Mouse (Mus musculus) thymus, postnatal 14 days (tissue): ENCODE results near the gene Mansc1.

Experiments used
- DNase-seq: peaks from one replicate; pipeline ENCODE4 v3.0.0; 2021

Gene Mansc1

DNA sequence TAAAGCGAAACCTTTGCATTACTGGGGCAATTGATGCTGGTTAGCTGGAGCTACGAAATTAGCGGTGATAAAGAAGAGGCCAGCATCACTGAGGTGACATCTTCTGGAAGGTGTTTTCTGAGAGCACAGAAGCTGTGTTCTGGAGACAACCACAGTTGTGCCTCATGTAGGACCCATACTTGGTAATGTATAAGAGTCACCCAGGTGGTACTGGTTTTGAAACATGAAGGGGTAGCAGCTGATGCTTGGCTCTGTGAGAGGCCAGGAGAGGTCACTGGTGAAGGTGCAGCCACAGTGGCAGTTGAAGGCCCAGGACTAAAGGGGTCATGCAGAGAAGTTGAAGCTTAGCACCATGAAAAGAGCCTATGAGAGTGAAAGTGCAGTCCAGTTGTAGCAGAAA lies 6.9 kb upstream of the Mansc1 start, which contains the start of gene Borcs5:
TSS of gene Borcs5 (plus strand) at position 301 of the 400 bp plus-strand sequence.
- DNase-seq, result no peak

DNA sequence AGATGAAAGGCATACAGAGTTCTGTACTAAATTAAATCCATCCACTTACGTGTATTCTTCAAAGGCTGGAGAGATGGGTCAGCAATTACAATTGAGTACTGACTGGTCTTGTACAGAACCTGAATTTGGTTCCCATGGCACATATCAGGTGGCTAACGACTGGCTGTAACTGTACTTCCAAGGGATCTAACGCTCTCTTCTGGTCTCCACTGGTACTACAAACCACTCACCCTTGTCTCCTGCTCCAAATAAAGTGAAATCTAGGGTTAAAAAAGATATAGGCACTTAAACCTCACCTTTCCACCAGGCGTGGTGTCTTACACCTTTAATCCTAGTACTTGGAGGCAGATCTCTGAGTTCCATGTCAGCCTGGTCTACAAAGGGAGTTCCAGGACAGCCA lies 4.2 kb upstream of the Mansc1 start:
- no peak for DNase-seq

DNA sequence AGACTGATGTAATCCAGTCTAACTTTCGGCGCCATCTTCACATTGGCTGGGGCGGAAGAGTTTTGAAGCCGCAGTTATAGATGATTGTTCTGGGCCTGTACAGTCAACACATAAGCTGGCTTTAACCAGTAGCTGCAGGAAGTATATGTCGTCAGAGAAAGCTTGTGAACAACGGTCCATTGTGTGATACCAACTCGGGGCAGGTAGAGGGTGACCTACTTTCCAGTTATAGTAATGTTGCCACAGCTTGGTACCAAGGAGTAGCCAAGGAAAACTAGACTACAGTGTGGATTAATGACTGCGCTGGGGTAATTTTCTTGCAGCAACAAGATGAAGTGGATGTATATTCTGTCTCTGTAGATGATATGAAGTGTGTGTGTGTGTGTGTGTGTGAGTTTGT lies 1.3 kb upstream of the Mansc1 start:
- DNase-seq, result no peak

- no peak for DNase-seq
Measured at GRCm38 (mm10) chr6:134632756-134633155, 468 bp upstream of the Mansc1 start.

GRCm38 (mm10) chr6:134630447-134630846 lies 1.8 kb downstream of the Mansc1 start:
- DNase-seq, result no peak

DNA sequence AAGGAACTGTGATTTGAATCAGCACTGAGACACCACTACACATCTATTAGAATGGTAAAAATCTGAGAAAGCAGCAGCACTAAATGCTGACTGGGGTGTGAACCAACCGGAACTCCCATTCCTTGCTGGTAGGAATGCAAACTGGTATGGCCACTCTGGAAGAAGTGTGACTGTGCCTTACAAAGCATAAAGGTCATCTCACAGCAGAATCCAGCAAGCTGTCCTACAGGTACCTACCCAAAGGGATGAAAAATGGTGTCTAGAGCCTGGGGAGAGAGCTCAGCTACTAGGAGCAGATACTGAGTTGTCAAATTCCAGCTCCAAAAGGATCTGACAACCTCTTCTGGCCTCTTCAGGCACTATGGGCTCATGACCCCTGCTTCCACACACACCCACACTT lies 5.7 kb downstream of the Mansc1 start:
- DNase-seq, result no peak

GRCm38 (mm10) chr6:134625431-134625830 lies 6.9 kb downstream of the Mansc1 start:
- no peak for DNase-seq

GRCm38 (mm10) chr6:134621552-134621949 lies 10.7 kb downstream of the Mansc1 start:
- DNase-seq, result no peak

DNA sequence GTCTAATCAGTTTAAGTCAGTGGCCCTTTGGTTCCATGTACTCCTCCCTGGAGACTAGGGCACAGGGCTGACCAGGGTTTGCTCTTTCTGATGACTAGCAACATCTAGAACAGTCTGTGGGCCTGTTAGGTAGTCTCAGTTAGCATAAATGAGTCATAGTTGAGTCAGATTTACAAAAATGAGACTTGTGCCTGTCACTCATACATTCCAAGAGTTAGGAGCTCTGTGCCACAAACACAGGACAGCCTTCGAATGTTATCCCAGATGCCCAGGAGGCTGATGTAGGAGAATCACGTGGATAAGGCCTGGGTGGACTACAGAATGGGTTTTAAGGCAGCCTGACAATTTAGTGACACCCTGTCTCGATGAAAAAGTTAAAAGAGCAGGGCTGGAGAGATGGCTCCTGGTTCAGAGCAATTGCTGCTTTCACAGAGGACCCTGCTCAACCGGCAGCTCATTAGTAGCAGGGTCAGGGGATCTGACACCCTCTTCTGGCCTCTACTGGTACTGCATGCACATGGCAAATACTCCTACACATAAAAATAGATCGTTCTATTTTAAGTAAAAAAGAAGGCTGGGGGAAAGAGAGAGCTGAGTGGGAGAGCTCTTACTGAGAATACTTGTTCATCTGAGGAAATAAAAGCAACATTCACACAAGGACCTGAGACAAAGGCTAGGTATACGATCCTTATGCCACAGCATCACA lies 11.3 kb downstream of the Mansc1 start:
- peak; percentile 47 for DNase-seq

DNA sequence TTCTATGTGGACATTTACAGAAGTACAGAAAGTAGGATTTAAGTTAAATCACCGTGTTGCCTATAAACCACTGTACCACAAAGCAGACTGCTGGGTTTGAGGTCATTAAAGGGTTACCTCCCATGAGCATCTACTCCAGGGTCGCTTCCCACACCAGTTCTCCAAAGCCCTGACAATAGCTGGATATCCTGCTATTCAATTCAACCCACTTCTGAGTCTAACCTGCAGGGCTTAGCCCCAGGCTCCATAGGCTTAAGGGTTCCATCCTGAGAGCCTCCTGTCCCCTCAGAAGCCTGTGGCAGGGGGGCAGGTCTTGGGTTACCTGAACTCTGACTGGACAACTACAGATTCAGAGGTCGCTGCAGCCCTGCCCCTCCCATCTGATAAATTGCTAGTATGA lies 12.2 kb downstream of the Mansc1 start:
- DNase-seq, result no peak

GRCm38 (mm10) chr6:134617589-134617988 lies 14.7 kb downstream of the Mansc1 start:
- no peak for DNase-seq

GRCm38 (mm10) chr6:134614723-134615648 lies 17.3 kb downstream of the Mansc1 start:
- peak; percentile 79 for DNase-seq

DNA sequence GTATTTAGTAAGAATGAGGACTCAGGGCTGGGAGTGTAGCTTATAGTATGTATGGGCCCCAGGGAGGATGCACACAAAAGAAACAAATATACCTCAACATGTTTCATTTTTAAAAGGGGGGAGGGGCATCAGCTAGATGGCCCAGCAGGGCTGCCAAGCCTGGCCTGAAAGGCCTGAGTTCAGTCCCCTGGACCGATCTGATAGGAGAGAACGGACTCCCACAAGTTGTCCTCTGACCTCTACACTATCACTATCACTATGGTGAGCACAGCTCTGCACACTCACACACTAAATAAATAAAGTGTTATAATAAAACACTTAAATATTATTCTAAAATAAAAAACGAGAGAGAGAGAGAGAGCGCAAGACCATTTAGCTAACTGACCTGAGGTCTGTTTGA lies 18.0 kb downstream of the Mansc1 start:
- no peak for DNase-seq

DNA sequence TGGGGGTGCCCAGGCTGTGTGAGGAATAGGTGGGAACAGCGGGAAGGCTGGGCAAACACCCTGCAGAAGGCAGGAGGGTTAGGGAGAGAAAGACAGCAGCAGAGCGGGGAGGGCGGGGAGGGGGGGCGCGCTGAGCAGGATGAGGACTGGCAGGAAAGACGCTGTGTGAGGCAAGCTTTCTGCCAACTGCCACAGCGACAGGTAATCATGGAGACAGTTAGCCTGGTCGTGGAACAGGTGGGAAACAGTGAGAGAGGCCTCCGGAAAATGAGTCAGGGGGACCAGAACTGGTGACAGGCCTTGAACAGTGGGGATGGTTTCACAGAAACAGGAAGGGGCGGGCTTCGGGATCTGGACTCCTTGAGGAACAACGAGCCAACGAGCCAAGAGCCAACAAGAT lies 20.4 kb downstream of the Mansc1 start:
- no peak for DNase-seq

GRCm38 (mm10) chr6:134610380-134610779 lies 21.9 kb downstream of the Mansc1 start:
- DNase-seq, result no peak

DNA sequence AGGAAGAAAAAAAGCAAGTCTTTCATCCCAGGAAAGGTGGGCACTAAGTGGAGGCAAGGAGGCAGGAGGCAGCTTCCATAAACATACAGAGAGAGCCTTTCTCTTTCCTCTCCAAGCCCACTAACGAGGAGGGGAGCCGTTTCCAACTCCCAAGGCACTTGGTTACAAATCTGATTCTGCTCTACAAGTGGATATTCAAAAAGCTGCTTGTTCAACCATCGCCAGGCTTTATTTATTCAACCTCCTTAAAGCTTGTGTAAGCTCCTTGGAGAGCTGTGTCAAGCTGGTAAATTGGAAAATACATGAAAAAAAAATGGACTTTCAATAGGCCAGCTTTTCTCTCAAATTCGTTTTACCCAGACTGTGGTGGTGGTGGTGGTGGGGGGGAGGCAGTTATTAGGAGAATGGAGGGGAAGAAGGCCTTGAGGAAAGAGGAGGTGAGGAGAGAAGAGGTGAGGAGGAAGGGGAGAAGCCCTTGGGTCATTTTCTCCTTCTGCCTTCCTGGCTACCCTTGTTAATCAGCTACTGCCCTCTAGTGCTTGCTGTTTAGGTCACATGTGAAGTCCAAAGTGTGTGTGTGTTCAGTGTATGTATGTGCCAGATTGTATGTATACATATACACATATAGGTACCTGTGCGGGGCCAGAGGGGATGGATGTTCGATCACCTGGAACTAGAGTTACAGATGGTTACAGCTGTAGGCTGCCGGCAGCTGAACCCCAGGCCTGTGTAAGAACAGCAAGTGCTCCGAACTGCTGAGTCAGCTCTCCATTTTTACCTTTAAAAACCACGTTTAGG lies 25.1 kb downstream of the Mansc1 start:
- DNase-seq, result peak; percentile 22

GRCm38 (mm10) chr6:134606540-134606939 lies 25.7 kb downstream of the Mansc1 start:
- no peak for DNase-seq

DNA sequence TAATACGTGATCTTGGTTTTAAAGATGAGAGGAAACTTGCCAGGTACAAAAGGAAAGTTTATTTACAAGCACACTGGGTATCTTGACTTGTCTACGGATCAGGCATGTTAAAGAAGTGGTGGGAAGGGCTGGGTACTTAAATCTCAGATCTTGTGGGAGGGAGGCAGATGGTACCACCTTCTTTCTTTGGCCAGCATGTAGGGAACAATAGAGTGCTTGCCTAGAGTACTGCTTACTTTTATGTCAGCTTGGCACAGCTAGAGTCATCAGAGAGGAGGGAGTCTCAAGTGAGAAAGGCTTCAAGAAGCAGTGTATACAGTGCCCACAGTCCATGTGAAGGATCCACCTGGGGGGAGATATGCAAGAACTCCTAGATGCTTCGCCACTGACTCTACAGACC lies 27.1 kb downstream of the Mansc1 start:
- DNase-seq, result no peak

DNA sequence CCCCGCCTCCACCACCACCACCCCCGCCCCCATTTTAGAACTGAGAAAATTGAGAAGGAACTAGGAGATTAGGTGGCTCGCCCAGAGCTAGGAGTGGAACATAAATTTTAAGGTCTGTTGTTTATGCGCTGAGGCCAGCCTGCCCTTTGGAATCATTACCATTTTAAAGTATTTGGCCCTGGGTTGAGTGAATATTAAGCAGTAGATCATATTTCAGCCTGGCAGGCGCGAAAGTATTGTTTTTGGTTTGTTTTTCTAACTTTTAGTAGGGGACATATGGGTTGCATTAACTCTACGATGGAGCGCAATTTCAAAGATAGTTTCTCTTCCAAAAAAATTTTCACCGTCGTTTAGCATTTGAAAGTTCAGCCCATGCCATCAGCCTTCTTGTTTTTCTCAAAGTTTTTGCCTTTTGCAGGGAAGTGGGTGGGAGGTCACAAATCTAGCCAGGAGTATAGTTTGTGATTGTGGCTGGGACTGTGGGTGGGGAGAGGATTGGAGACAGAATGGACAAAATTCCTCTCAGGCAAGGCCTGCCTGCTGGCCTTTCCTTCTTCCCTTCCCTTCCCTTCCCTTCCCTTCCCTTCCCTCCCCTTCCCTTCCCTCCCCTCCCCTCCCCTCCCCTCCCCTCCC lies 29.8 kb downstream of the Mansc1 start:
- no peak for DNase-seq

DNA sequence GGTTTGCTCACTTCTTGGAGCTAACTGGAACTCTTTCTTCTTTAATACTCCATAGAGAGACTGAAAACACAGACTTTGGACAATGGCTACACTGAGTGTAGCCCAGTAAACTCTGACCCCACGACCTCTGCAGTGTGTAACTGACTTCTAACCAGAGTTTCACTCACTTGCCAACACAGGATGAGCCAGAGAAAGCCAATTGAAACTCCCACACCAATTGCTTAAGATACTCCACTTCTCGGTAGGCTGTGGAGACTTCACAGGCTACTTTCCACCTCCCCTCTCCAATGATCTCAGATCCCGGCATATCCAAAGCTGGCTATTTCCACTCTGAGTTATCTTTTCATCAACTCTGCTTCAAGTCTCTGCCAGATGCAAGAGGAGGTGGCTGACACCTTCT lies 30.5 kb downstream of the Mansc1 start:
- DNase-seq, result no peak

DNA sequence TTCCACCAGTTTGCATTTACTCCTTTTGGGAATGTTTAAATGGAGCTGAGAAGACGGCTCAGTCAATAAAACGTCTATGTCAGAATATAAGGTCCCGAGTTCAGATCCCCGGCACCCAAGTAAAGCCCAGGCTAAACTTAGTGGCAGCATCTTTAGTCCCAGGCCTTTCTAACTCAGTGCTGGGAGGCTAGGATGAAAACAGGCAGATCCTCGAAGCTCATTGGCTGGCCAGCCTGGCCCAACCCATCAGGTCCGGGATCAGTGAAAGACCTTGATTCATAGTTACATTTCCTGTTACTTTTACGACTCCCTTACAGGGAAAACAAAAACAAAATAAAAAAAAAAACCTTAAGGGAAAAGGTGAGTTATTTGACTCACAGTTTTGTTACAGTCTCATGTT lies 31.2 kb downstream of the Mansc1 start:
- no peak for DNase-seq

GRCm38 (mm10) chr6:134599239-134599638 lies 33.0 kb downstream of the Mansc1 start:
- DNase-seq, result no peak
